Mouse (Mus musculus) liver, embryonic 16.5 days (tissue): ENCODE results near the gene Ebi3. TPM values are rescaled to one million over a fixed set of nuclear protein-coding genes. Genes with fewer than 3 reads are reported as not detected.

Experiments
- ATAC-seq: fragments of 200-750 bp; cut with Nextera tagmentation; 2 replicates; pipeline ENCODE4 v1.8.0; 2017; ENCODE audit warnings: low read depth, mild to moderate bottlenecking, moderate number of reproducible peaks, moderate library complexity
- H3K27ac ChIP-seq: fragments of 300-500 bp; sonication (generic); 2 replicates; pipeline ENCODE4 v1.5.1; 2014; ENCODE audit warnings: mild to moderate bottlenecking, low read length
- H3K27me3 ChIP-seq: fragments of 300-500 bp; sonication (generic); 2 replicates; pipeline ENCODE4 v1.6.1; 2014; ENCODE audit warnings: low read depth, low read length, mixed read lengths; ENCODE audit not compliant: control insufficient read depth, insufficient read depth
- H3K36me3 ChIP-seq: fragments of 300-500 bp; sonication (generic); 2 replicates; pipeline ENCODE4 v1.6.1; 2014; ENCODE audit warnings: mild to moderate bottlenecking; ENCODE audit not compliant: control insufficient read depth, insufficient read depth
- H3K4me1 ChIP-seq: fragments of 300-500 bp; sonication (generic); 2 replicates; pipeline ENCODE4 v1.6.1; 2014; ENCODE audit warnings: low read depth, low read length, mixed read lengths; ENCODE audit not compliant: control insufficient read depth
- H3K4me2 ChIP-seq: fragments of 300-500 bp; sonication (generic); 2 replicates; pipeline ENCODE4 v1.6.1; 2014; ENCODE audit warnings: low read depth, low read length, mixed read lengths
- H3K4me3 ChIP-seq: fragments of 300-500 bp; sonication (generic); 2 replicates; pipeline ENCODE4 v1.5.1; 2014; ENCODE audit warnings: low read depth, mild to moderate bottlenecking, low read length
- H3K9ac ChIP-seq: fragments of 300-500 bp; sonication (generic); 2 replicates; pipeline ENCODE4 v1.6.1; 2014; ENCODE audit warnings: low read depth, low read length
- H3K9me3 ChIP-seq: fragments of 300-500 bp; sonication (generic); replicated peaks from 2 replicates; pipeline ENCODE4 v1.6.1; 2016; ENCODE audit warnings: low read length; ENCODE audit not compliant: control insufficient read depth
- WGBS: fragments of 180-500 bp; shearing (Covaris S2); extraction: QIAGEN DNeasy Blood & Tissue Kit; methylation state at CpG from one replicate; pipeline ENCODE4 v1.1.7; 2014; ENCODE audit not compliant: insufficient replicate concordance; 5-methylcytosine and 5-hydroxymethylcytosine counted together
- polyA plus RNA-seq: library from polyadenylated mRNA; unstranded; fragments of >200 nt; fragmentation: Nextera tagmentation; extraction: Ambion mirVana; gene quantifications from 2 replicates; pipeline ENCODE4 v1.2.1, GENCODE M21; 2015

Gene Ebi3
- polyA plus RNA-seq, 1 experiment from 2014 or later = 9.8 TPM

GRCm38 (mm10) chr17:55956129-55956528 lies 3.7 kb downstream of the Ebi3 start:
- no peak for ATAC-seq
- H3K36me3 ChIP-seq = no peaks in the 10 kb centered on the region
- H3K27me3 ChIP-seq = no peaks in the 10 kb centered on the region
- no peak overlapping the region for H3K27ac ChIP-seq
- no peaks in the 10 kb centered on the region for H3K9me3 ChIP-seq
- 11% methylated on average over 26 of the region's 26 CpGs for WGBS
- peak overlapping the region; percentile 79 for H3K4me2 ChIP-seq
- peaks cover 30% of the 10 kb centered on the region for H3K4me1 ChIP-seq
- peak overlapping the region; percentile 31 for H3K9ac ChIP-seq
- peak overlapping the region; percentile 55 for H3K4me3 ChIP-seq

DNA sequence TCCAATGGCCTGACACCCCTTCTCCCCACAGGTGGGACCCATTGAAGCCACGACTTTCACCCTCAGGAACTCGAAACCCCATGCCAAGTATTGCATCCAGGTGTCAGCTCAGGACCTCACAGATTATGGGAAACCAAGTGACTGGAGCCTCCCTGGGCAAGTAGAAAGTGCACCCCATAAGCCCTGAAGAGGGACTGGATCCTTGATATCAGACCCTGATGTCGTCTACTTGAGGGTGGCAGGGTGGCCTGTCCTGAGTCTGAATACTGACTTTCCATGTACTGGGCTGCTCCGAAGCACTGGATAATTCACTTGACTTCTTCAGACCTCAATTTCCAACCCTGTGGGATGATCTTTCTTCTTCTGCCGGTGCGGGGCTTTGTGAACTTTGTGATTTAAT lies 4.2 kb downstream of the Ebi3 start:
- 45% methylated on average over 6 of the region's 6 CpGs for WGBS
- Histone ChIP-seq H3K9ac (no peak overlapping the region), H3K27ac (no peak overlapping the region), H3K9me3 (no peaks in the 10 kb centered on the region), H3K4me3 (peak overlapping the region; percentile 55), H3K27me3 (no peaks in the 10 kb centered on the region), H3K36me3 (no peaks in the 10 kb centered on the region), H3K4me1 (peaks cover 30% of the 10 kb centered on the region), H3K4me2 (peak overlapping the region; percentile 79)
- no peak for ATAC-seq

GRCm38 (mm10) chr17:55957168-55957567 lies 4.7 kb downstream of the Ebi3 start:
- Histone ChIP-seq H3K4me3 (no peak overlapping the region), H3K4me2 (no peak overlapping the region), H3K27me3 (no peaks in the 10 kb centered on the region), H3K9me3 (no peaks in the 10 kb centered on the region), H3K36me3 (no peaks in the 10 kb centered on the region), H3K4me1 (peaks cover 30% of the 10 kb centered on the region), H3K9ac (no peak overlapping the region), H3K27ac (no peak overlapping the region)
- ATAC-seq = no peak
- 17% methylated on average over 9 of the region's 9 CpGs for WGBS

GRCm38 (mm10) chr17:55957726-55958583 lies 5.5 kb downstream of the Ebi3 start:
- H3K4me2 ChIP-seq = peak overlapping the region; percentile 81
- peak overlapping the region; percentile 74 for H3K4me3 ChIP-seq
- H3K27ac ChIP-seq = peak overlapping the region; percentile 94
- H3K9me3 ChIP-seq = no peaks in the 10 kb centered on the region
- no peaks in the 10 kb centered on the region for H3K36me3 ChIP-seq
- no peak for ATAC-seq
- WGBS = 73% methylated on average over 13 of the region's 13 CpGs
- peaks cover 30% of the 10 kb centered on the region for H3K4me1 ChIP-seq
- H3K27me3 ChIP-seq = no peaks in the 10 kb centered on the region
- peak overlapping the region; percentile 79 for H3K9ac ChIP-seq

DNA sequence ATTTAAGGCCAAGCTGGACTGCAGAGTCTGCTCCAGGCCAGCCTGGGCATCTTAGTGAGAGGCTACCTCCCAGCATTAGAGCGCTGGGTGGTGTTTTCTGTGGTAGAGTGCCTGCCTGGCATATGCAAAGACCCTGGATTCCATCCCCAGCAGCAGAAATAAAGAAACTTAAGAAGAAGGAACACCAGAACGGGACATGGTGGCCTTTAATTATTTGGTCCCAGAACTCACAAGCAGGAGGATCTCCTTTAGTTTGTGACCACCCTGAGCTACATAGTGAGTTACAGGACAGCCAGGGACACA lies 6.1 kb downstream of the Ebi3 start:
- Histone ChIP-seq H3K9me3 (no peaks in the 10 kb centered on the region), H3K27ac (peak overlapping the region; percentile 94), H3K4me1 (peaks cover 30% of the 10 kb centered on the region), H3K27me3 (no peaks in the 10 kb centered on the region), H3K36me3 (no peaks in the 10 kb centered on the region), H3K9ac (peak overlapping the region; percentile 79), H3K4me3 (peak overlapping the region; percentile 74), H3K4me2 (peak overlapping the region; percentile 81)
- no peak for ATAC-seq
- WGBS = 33% methylated on average over 2 of the region's 2 CpGs

DNA sequence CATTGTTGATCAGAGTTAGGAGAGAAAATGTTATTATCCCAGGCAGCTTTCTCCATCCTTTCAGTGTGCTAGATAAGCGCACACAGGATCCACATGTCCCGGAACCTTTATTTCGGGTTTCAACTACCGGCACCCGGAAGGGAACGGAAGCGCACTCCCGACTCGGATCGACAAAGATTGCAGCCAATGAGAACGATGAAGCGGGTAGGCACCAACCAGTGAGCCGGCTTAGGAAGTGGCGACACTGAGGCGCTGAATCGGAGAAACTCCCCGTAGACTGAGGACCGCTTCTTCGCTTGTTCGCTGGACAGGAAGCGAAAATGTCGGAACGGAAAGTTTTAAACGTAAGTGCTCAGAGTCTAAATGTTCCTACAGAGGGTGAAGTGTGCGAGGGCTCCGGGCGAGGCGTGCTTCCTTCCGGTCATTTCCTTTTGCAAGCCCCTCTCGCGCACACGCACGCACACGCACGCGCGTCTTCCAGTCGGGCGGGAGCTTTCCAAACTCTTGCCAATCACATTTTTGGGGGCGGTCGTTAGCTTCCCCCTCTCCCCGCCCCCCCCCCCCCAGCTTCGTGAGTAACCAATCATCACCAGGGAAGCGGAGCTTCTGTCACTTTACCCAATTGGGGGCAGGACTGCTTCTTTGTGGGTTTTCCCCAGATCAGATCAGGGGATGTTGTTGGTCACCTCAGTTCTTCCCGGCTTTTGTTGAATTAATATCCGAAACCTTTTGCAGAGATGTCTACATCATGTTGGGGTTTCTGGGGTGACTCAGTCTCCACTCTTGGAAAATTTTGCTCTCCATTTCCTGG lies 6.7 kb downstream of the Ebi3 start, which contains the start of gene Yju2:
Gene Yju2, plus strand, starts transcription at position 182 of the 811 bp plus-strand sequence.
- H3K4me1 ChIP-seq = peaks cover 30% of the 10 kb centered on the region
- 0% methylated on average over 45 of the region's 46 CpGs for whole genome bisulfite sequencing
- H3K27me3 ChIP-seq = no peaks in the 10 kb centered on the region

DNA sequence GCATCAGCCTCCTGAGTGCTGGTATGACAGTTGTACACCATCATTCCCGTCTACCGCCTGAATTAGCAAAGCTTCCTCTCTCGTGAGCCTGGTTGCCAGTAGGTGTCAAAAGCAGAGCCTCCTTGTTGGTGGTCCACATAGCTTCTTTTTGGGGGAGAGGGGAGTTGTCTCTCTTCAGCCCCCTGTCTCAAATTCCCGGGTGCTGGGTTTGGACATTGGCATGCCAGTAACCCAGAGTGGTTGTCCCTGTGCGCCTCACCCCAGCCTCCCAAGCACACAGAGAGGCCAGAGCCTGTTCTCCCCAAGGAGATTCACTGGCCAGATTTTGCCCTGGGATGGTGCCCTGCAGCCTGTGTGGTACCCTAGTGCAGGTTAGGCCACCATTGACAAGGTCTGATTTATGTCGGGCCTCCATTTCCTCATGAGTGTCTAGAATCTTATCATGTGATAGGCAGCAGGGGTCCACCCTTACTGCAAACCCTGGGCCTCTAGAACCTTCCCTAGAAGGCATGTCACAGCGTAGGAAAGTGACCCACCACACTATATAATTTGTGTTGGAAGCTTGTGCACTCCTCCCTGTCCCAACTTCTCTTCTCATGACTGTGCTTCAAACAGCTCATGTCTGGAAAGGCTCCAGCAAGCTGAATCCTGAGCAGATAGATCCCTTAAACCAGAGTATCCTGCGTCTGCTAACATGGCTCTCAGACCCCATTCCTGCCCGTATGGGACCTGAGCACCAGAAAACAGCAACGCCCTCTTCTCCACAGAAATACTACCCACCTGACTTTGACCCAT lies 7.7 kb downstream of the Ebi3 start:
- H3K4me1 ChIP-seq = peaks cover 30% of the 10 kb centered on the region
- H3K4me2 ChIP-seq = peak overlapping the region; percentile 81
- no peaks in the 10 kb centered on the region for H3K27me3 ChIP-seq
- peak overlapping the region; percentile 74 for H3K4me3 ChIP-seq
- peak overlapping the region; percentile 94; the same call in 1 of the 2 replicates for H3K27ac ChIP-seq
- WGBS = 58% methylated on average over 10 of the region's 10 CpGs
- H3K9ac ChIP-seq = peak overlapping the region; percentile 62
- no peaks in the 10 kb centered on the region; the same call in 1 of the 2 replicates for H3K36me3 ChIP-seq
- no peaks in the 10 kb centered on the region for H3K9me3 ChIP-seq
- ATAC-seq = no peak

More for the DNA sequence above, 6.7 kb downstream of the Ebi3 start, which contains the start of gene Yju2:
- Histone ChIP-seq H3K9ac (peak within 1 kb of the TSS; percentile 79), H3K9me3 (no peaks in the 10 kb centered on the region), H3K4me3 (peak within 1 kb of the TSS; percentile 74), H3K27ac (peak within 1 kb of the TSS; percentile 94), H3K4me2 (peak within 1 kb of the TSS; percentile 81), H3K36me3 (no peaks in the 10 kb centered on the region)
- ATAC-seq = peak; percentile 88

GRCm38 (mm10) chr17:55960791-55961190 lies 8.4 kb downstream of the Ebi3 start:
- ATAC-seq = no peak
- H3K27ac ChIP-seq = no peak overlapping the region
- no peaks in the 10 kb centered on the region for H3K9me3 ChIP-seq
- H3K27me3 ChIP-seq = no peaks in the 10 kb centered on the region
- peaks cover 29% of the 10 kb centered on the region for H3K4me1 ChIP-seq
- no peak overlapping the region for H3K4me2 ChIP-seq
- H3K9ac ChIP-seq = no peak overlapping the region
- no peak overlapping the region for H3K4me3 ChIP-seq
- no peaks in the 10 kb centered on the region; the same call in 1 of the 2 replicates for H3K36me3 ChIP-seq
